Mouse (Mus musculus) Muller cell, postnatal 12 days (primary cell): ENCODE measurements around the gene Bst2.
A peak's percentile ranks its signal among the peaks of the same experiment; 100 is the strongest.

Experiments
- DNase-seq: peaks from one replicate; pipeline ENCODE4 v3.0.0-alpha.2; 2015; ENCODE audit errors: inconsistent ontology term

Bst2 gene

DNA sequence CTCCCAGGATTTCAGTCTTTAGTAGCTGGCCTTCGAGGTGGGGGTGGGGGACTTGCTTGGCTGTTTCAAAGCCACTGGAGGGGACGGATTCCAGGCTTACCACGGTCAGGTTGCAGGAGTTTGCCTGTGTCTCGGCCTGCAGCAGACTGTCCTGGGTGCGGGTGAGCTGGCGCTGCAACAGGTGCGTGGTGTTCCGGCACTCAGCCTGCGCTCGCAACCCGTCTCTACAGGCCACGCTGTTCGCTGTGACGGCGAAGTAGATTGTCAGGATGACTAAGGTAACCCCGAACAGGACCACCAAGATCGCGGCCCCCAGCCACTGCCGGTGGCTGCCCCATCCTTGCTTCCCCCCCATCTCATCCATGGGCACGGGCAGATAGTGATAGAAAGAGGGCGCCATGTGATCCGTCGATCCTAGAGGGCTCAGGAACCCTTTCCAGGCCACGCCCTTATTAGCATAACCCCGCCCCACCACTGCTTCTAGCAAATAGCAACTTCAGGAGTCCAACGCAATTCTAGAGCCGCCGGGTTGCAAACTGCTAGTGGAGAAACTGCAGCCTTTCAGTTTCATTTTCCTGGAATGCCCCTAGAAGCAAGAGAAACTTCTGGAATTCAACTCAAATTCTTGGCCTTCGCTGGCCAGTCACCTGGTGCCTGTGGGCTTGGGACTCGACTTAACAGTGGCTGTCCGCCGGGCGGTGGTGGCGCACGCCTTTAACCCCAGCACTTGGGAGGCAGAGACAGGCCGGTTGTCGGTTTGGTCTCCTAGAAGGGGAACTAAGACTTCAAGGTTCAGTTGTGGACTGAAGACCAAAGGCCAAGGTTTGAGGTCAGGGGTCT lies at the start of gene Bst2:
TSS of gene Bst2 (minus strand) at position 429 of the 840 bp plus-strand sequence.
- DNase-seq = peak; percentile 94

DNA sequence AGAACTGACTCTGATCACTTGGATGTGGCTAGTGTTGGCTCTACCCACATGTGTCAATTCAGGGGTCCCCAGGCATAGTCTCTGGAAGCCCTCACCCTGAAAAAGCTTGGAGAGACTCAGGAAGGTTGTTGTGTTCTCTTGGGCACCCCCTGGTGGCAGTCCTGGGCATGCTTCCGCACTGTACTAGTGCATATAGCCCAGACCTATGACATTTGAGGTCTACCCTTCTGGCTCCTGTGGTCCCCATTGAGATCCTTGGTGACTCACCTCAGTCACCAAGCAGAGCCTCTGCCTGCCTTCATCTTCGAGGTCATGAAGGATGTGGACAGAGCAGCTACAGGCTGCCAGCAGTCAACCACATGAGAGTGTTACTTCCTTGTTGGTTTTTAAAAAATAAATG lies 49.6 kb upstream of the Bst2 start:
- DNase-seq = peak; percentile 57

DNA sequence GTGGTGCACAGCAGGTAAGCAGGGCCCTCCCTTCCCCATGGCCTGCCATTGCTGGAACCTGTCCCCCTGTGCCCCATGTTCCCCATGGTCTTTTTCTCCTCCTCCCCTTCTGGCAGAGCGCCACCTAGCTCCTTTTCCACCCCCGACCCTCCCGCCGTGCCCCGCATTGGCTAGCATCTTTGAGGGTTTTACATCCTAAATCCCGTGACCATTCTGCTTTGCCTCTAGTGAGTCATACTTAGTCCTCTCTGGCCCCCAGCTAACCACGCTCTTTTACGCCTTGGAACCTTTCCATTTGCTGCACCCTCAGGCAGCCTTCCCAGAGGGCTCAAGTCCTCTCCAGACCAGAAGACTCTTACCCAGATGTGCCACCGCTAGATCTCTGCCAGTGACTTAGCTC lies 42.9 kb upstream of the Bst2 start:
- peak; percentile 58 for DNase-seq

DNA sequence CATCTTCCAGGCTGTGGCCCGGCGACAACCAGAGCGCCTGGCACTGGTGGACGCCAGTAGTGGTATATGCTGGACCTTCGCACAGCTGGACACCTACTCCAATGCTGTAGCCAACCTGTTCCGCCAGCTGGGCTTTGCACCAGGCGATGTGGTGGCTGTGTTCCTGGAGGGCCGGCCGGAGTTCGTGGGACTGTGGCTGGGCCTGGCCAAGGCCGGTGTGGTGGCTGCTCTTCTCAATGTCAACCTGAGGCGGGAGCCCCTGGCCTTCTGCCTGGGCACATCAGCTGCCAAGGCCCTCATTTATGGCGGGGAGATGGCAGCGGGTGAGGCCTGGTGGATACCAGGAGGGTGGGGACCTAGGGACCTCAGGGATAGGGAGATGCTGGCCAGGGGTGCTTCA lies 42.2 kb upstream of the Bst2 start:
- no peak for DNase-seq

DNA sequence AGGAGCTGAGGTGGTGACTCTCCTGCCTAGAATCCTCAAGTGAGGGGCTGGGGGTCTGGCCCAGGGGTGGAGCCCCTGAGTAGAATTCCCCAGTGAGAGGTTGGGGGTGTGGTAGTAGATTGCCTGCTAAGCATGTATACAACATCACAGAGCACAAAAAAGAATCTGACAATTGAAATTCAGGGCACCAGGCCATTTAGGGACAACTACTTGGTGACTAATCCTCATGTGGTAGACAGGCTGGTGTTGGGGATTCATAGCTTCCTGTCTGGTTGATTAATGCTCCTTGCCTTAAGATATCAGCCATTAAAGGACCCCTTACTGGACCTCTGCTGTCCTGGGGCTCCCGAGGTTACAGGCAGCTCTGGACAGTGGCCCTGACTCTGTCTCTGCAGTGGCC lies 41.8 kb upstream of the Bst2 start:
- DNase-seq = peak; percentile 71

DNA sequence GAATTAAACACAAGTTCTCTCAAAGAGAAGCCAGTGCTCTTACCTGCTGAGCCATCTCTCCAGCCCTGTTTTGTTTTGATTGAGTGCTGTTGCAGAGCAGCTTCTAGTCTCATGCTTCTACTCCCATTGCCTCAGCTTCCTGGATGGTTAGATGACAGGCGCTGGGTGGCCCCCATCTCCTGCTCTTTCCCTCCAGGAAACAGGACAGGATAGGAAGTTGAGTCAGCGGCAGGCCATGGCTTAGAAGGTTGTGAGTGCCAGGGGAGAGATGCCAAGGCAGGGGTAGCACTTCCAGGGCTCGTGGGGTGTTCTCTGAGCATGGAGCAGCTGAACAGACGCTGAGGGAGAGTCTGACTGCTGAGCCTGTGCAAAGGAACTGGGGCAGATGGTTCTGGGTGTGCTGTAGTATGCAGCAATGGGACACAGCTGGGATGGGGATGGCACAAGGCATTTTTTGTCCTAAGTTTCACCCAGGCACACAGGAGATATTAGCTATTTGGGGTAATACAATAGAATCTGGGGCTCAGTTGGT lies 40.7 kb upstream of the Bst2 start:
- DNase-seq = no peak

DNA sequence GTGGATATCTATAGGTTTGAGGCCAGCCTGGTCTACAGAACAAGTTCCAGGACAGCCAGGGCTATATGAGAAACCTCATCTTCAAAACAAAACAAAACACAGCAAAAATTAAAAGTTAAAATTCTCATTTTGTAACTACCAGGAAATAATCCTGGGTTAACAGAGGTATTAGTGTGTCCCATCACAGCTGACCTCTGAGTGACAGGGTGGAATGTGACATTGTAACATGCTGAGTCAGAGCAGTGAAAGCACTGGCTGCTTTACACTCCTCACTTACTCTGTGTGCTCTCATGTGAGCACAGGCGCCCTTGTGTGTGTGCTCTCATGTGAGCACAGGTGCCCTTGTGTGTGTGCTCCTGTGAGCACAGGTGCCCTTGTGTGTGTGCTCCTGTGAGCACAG lies 37.8 kb upstream of the Bst2 start:
- DNase-seq = no peak

DNA sequence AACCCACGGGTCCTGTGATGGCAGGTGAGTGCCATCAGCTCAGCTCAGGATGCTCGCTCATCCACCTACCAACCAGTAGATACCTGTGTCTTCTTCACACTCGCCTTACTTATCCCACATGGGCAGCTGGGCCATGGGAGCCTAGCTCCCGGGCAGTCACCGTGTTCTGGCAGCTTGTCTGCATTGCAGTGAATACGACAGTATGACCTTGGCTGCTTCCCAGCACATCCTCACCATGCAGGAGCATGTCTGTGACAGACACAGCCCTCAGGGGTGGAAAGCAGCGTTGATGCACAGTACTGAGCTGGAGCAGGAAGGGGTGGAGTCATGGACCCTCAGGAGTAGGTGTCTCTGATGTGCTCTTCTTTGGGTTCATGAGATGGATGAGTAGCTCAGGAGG lies 37.2 kb upstream of the Bst2 start:
- no peak for DNase-seq

DNA sequence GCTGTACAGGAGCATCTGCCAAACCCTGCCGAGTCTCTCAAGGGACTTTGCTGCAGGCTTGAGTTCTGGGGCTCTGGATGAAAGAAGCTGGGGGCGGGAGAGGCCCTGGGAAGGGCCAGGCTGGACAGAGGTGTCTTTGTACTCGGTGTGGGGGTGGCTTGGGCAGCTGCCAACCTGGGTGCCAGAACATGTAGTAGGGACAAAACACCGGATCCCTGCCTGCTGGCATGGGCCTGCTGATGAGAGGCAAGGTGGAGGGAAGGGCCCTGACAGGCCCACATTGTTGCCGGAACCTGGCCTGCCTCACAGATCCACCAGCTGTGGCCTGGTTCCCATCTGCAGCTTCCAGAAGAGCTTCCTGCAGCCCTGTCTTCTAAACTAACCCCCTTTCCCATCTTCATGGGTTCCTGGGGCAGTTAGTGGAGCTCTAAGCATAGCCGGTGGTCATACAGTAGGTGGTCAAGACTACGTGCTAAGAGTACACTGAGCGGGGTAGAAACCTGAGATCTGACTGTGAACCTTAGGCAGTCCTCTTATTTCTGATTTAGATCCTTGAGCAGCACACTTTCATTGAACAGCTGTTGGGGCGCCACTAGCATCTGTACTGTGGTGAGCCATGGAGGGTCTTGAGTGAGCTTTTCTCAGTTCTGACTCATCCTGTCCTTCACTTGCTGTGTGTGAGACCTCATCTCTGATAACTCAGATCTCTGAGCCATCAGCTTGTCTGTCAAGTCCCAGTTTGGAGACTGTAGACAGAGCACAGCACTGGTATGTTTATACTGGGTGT lies 35.8 kb upstream of the Bst2 start:
- peak; percentile 100 for DNase-seq

DNA sequence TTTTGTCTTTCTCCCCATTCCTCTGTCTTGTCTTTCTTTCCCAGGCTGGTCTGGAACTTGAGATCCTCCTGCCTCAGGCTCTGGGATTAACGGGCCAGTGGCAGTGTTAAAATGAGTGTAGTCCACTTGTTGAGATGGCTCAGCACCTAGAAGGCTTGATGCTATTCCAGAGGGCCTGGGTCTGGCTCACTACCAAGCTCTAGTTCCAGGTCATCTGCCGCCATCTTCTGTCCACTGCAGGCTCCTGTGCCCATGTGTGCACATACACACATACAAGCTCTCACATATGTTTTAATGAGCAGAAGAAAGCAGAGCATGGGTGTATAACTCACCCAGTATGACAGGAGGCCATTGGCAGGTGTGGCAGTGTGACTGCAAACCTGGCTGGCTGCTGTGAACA lies 34.8 kb upstream of the Bst2 start:
- DNase-seq = peak; percentile 51

DNA sequence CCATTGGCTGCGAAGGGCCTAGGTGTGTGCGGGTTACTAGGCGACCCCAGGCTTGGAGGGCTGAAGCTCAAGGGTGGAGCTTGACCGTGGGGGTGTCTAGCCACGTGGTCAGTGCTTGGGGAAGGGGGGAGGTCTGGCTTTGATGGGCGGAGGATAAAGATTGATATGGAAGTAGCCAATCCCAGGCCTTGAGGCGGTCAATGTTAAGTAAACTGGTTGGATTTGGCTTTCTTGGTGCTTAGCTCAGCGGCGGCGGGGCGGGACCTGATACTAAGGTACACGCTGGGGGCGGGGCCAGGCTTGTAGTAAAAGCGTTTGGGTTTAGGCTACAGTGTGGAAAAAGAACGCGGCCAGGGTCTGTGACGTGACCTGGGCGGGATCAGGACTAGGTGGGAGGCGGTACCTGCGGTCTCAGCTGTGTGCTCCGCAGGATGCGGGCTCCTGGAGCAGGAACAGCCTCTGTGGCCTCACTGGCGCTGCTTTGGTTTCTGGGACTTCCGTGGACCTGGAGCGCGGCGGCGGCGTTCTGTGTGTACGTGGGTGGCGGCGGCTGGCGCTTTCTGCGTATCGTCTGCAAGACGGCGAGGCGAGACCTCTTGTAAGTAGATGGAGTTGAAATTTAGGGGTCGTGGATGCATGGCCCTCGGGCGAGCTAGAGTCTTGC lies 33.2 kb upstream of the Bst2 start:
- peak; percentile 100 for DNase-seq

DNA sequence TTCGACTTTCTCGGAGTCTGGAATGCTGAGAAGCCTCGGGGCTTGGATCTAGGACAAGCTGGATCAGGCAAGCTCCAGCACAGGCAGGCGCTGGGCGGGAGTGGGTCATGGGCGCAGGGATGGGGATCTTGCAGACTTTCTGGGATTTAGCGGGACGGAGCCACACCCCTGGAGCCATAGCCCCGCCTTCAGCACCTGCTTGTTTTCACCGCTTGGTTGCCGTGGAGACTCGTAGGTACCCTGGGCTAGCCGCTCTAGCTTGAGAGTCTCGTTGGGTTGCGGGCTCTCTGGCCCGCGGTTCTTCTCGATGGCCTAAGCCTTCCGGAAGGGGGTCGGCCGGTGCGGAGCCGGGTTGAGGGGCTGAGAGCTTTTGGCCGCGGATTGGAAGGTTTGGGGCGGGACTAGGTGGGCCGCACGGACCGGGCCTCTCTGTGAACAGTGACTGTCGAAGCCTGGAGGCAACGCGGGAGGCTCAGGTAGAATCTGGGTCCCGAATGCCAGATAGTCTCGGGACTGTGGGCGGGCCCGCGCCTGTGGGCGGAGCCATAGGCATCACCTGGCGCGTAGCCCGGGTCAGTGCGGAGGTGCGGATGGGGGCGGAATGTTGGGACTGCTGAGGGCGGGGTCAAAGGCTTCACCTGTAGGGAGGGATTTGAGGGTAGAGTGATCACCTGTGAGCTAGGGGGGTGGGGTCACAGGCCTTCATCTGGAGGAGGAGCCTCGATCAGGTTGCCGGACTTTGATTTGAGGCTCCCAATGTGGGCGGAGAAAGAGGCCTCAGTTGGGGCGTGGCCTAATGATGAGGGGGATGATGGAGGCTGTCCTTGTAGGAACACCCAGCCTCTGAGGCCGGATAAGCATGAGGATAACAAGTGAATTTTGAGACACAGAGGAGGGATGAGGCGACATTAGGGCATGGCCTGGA lies 32.4 kb upstream of the Bst2 start:
- DNase-seq = peak; percentile 89

DNA sequence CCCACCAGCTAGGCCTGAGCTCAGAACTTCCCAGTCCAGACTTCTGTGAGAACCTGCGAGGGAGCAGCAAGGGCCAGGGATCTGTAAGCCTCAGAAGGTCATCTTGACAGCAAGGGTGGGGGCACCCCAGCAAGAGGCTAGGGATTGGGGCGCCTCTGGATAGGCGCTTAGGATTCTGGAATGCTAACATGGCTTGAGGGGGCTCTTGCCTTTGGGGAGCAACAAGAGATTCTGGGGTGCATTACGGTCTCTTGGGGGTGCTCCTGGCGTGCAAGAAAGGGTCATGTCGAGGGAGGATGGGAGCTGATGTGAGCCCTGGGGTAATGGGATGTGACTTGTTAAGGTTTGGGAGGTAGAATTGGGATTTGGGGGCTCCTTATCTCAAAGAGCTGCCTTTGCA lies 31.7 kb upstream of the Bst2 start:
- no peak for DNase-seq

DNA sequence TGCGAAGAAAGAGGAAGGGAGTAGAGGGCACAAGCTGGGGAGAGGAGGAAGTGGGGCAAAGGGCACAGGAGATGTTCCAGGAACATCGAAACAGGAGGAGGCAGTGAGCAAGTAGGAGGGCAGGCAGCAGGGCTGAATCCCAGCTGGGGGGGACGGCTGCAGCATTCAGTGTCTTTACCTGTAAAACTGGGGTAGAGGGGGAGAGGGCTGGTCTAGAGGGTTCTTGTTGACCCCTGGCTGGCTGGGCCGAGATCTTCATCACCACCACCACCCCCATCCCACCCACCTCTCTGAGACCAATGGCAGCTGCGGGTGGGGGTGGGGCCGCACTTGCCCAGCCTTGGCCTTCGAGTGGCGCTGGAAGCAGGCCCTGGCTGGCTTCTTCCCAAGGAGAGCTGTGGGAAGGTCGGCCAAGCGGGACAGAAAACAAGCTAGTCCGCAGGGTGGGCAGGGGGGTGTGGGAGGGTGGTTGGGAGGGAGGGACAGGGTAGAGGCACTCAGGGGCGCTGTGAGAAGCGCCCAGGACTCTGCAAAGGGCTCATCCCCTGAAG lies 31.2 kb upstream of the Bst2 start, which contains the start of gene Slc27a1:
TSS of gene Slc27a1 (plus strand) at position 496 of the 551 bp plus-strand sequence.
- DNase-seq = peak; percentile 64

DNA sequence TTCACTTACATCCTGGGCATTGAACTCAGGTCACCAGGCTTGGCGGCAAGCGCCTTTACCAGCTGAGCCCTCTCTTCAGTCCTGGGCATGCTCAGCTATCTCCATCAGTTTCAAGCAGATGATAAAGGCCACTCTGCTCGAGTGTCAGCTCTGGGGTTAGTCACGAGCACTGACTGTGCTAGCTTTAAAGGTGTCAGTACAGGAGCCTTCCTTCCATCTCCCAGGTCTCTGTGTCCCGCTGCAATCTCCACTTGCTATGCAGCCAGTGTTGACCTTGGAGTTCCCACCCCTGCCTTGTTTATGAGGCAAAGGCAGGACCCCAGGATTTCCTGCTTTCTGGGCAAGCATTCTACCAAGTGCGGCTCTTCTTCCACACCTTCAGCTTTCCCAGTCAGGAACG lies 30.3 kb upstream of the Bst2 start:
- DNase-seq = no peak

DNA sequence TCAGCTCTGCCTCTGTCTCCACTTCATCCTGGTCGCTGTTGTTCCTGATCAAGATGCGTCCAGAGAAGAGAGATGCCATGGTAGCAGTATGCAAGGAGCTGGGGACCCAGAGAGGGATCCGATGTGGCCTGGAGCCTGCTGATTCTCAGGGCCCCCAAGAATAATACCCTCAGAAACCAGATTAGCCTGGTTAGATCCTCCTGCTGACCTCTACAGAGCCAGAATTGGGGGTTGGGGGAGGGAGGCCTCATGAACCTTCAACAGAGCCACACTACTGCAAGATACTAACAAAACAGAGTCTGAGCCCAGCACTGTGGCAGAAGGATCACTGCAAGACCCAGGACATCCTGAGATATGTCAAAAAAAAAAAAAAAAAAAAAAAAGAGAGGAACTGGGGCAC lies 29.2 kb upstream of the Bst2 start, which contains the start of gene Nxnl1:
TSS of gene Nxnl1 (minus strand) at position 101 of the 400 bp plus-strand sequence.
- no peak for DNase-seq

DNA sequence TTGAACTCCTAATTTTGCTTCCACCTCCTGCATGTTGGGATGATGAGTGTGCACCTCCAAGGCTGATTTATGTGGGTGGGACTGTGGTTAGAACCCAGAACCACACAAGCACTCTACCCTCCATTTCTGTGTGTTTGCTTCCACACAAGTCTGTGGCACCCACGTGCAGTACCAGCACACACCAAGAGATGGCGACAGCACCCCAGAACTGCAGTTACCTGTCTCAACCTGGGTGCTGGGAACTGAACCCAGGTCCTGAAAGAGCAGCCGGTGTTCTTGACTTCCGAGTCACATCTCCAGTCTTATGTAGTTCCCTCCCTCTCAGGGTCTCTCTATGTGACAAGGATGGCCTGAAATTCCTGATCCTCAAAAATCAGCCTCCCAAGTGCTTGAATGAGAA lies 26.7 kb upstream of the Bst2 start:
- no peak for DNase-seq

DNA sequence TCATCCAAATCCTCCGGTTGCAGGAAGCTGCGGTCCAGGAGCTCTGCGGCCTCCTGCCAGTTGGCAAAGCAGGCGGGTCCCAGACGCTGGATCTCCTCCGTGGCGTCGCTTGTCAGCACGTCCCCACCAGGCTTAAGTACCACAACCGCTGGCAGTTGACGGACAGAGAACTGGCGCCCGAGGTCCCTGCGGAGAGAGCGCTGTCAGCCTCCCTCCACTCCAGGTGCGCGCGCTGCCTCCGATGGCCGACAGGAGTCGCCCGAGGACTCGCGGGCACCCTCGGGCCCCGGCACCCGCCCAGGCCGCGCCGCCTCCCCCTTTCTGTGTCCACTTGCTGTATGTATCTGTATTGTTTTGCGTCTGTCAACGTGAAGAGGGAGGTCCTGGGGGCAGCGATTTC lies 25.5 kb upstream of the Bst2 start:
- DNase-seq = peak; percentile 75

DNA sequence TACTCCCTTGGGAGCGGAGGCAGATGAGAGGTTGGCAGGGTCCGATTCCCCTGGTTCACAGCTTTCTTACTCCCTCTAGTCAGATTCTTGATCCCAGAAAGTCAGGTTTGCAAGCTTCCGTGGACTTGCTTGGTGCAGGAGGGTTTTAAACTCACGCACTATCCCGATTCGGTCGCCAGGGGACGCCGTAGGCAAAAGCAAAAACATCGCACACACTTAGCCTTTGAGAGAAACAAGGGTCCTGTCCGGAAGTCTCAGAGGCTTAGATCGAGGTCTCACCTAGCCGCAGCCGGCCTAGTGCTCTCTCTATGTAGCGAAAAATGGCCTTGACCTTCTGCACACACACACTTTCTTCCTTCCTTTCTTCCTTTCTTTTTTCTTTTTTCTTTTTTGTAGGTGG lies 24.1 kb upstream of the Bst2 start:
- DNase-seq = peak; percentile 71

DNA sequence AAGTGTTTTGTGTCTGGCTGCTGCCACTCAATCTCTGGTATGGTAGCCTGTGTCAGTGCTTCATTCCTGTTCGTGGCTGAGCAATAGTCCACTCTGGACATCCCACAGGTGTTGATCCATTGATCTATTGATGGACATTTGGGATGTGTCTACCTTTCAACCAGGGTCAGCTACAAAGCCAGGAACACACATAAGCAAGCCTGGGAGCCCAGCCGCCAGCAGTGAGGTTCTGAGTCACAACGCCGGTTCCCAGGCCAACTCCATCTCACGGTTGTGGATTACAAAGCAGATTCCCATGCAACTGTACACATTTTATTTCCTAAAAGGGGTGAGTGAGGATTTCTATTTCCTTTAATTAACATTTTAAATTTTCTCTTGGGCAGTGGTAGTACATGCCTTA lies 23.5 kb upstream of the Bst2 start:
- DNase-seq = no peak

DNA sequence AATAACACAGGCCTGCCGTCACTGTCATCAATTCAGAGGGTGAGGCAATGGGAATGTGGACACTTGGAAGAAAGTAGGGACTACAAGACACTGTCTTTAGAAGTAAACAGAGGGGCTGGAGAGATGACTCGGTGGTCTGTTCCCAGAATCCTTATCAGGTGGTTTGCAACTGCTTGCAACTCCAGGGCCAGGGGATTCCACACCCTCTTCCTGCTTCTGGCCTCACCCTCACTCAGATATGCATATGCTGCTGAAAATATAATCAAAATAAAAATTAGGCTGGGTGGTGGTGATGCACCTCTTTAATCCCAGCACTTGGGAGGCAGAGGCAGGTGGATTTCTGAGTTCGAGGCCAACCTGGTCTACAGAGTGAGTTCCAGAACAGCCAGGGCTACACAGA lies 22.8 kb upstream of the Bst2 start:
- no peak for DNase-seq
